Mouse (Mus musculus): ENCODE results near the gene Tmem126a. TPM values are rescaled to one million over a fixed set of nuclear protein-coding genes. Genes with fewer than 3 reads are reported as not detected.

The Tmem126a gene
- 3.2 and 9.4 TPM in 2 replicates for polyA plus RNA-seq (2012; ENCODE audit: insufficient read depth, low replicate concordance)

- peaks cover 5% of the 10 kb centered on the region for H3K27me3 ChIP-seq (replicated peaks)
- peaks cover 24% of the 10 kb centered on the region for H3K4me1 ChIP-seq
- peaks cover 27% of the 10 kb centered on the region for H3K36me3 ChIP-seq (replicated peaks; ENCODE audit: low read length)
- peak; percentile 87 for TF ChIP-seq FLI1 (IDR thresholded peaks at IDR 0.05; ENCODE audit: low read length)
- no peak for TF ChIP-seq GATA1 (IDR thresholded peaks at IDR 0.05; ENCODE audit: borderline replicate concordance, low read length)
- H3K4me3 ChIP-seq (replicated peaks): peak within 1 kb of the TSS; percentile 97
- no peaks in the 10 kb centered on the region for H3K9me3 ChIP-seq
Observed at GRCm38 (mm10) chr7:90456845-90457468, at the start of gene Tmem126a. Gene Tmem126a (minus strand): TSS chr7:90457229.

DNA sequence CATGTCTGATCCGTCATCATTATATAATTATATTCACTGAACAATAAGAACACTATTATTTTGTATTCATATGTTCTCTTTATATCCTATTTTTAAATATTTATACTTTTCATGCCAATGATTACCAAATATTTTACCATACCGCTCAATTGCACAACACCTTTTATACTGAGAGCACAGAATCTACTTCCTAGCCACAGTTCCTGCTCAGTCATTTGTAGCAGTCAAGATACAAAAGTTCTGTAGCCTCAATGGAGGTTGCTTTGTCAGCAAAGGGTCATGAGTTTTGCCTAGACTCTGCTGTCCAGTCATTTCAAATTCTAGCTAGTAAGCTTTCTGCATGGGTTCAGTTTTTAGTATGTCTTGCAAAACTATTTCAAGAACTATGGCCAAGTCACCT lies 25.6 kb upstream of the Tmem126a start:
- Histone ChIP-seq H3K36me3 (replicated peaks; ENCODE audit: low read length) (no peaks in the 10 kb centered on the region), H3K4me1 (no peaks in the 10 kb centered on the region), H3K4me3 (replicated peaks) (no peak overlapping the region), H3K9me3 (no peaks in the 10 kb centered on the region), H3K27me3 (replicated peaks) (no peaks in the 10 kb centered on the region)
- TF ChIP-seq FLI1 (IDR thresholded peaks at IDR 0.05; ENCODE audit: low read length): no peak

DNA sequence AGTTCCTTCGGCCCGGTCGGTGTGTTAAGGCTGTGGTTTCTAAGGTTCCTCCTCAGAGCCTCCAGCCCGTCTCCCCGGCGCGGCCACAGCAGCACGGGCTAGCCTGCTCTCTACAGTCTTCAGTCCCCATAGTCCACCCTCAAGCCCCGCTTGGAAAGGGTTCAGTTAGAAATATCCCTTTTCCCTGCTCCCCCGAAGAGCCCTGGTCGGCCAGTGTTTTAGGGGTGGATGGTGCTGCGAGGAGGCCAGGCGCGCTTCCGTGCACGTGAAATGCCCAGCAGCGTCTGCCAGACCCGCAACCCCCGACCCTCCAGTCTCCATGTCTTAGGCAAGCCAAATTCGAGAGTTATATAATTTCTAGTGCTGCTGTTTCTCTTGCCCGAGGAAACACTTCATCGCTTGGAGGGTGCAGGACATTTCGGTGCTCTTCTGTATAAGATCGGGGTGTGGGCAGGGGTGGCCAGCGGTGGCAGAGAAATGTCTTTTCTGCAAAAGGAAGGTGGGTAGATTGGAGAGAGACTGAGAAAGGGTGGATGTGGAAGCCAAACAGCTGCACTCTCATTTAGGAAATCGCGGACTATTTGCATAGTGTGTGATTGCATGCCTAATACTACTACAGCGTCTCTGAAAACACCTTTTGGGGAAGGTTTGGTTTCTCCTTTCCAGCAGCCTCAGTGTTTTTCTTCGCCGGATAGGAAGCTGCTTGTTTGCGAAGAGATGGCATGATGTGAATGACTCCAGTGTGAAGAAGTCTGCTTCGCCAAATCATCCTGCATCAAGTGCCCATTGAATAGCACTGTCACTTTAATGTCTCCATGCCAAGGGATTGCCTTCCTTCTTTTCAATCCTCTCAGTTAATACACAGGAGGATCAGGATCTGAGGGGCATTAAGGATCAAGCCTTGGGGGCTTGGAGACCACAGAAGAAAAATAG lies 19.6 kb upstream of the Tmem126a start, which contains the start of gene Dlg2:
Dlg2 (plus strand) TSS at position 360 of the 933 bp plus-strand sequence.
- TF ChIP-seq GATA1 (IDR thresholded peaks at IDR 0.05; ENCODE audit: borderline replicate concordance, low read length) (no peak), FLI1 (IDR thresholded peaks at IDR 0.05; ENCODE audit: low read length) (no peak)
- Histone ChIP-seq H3K9me3 (no peaks in the 10 kb centered on the region), H3K36me3 (replicated peaks; ENCODE audit: low read length) (peaks cover 12% of the 10 kb centered on the region), H3K27me3 (replicated peaks) (no peaks in the 10 kb centered on the region), H3K4me1 (peaks cover 28% of the 10 kb centered on the region), H3K4me3 (replicated peaks) (peak within 1 kb of the TSS; percentile 97)

- Histone ChIP-seq H3K36me3 (replicated peaks; ENCODE audit: low read length) (peaks cover 17% of the 10 kb centered on the region), H3K4me1 (peaks cover 28% of the 10 kb centered on the region), H3K27me3 (replicated peaks) (no peaks in the 10 kb centered on the region), H3K9me3 (no peaks in the 10 kb centered on the region), H3K4me3 (replicated peaks) (peak within 1 kb of the TSS; percentile 97)
- TF ChIP-seq FLI1 (IDR thresholded peaks at IDR 0.05; ENCODE audit: low read length) (no peak), GATA1 (IDR thresholded peaks at IDR 0.05; ENCODE audit: borderline replicate concordance, low read length) (no peak)
Observed at GRCm38 (mm10) chr7:90475793-90476312, 18.8 kb upstream of the Tmem126a start, which contains the start of gene Tmem126b. Gene Tmem126b (minus strand): TSS chr7:90476001.

GRCm38 (mm10) chr7:90473511-90473910 lies 16.5 kb upstream of the Tmem126a start:
- TF ChIP-seq FLI1 (IDR thresholded peaks at IDR 0.05; ENCODE audit: low read length) (no peak), GATA1 (IDR thresholded peaks at IDR 0.05; ENCODE audit: borderline replicate concordance, low read length) (no peak)
- H3K9me3 ChIP-seq: no peaks in the 10 kb centered on the region
- H3K4me3 ChIP-seq (replicated peaks): no peak overlapping the region
- no peaks in the 10 kb centered on the region for H3K27me3 ChIP-seq (replicated peaks)
- peaks cover 28% of the 10 kb centered on the region for H3K4me1 ChIP-seq
- H3K36me3 ChIP-seq (replicated peaks; ENCODE audit: low read length): peaks cover 40% of the 10 kb centered on the region

GRCm38 (mm10) chr7:90461441-90461840 lies 4.4 kb upstream of the Tmem126a start:
- Histone ChIP-seq H3K36me3 (replicated peaks; ENCODE audit: low read length) (no peaks in the 10 kb centered on the region), H3K4me3 (replicated peaks) (no peak overlapping the region), H3K27me3 (replicated peaks) (peaks cover 5% of the 10 kb centered on the region), H3K9me3 (no peaks in the 10 kb centered on the region), H3K4me1 (peaks cover 13% of the 10 kb centered on the region)
- TF ChIP-seq GATA1 (IDR thresholded peaks at IDR 0.05; ENCODE audit: borderline replicate concordance, low read length): no peak
- no peak for TF ChIP-seq FLI1 (IDR thresholded peaks at IDR 0.05; ENCODE audit: low read length)

- peaks cover 18% of the 10 kb centered on the region for H3K4me1 ChIP-seq
- TF ChIP-seq FLI1 (IDR thresholded peaks at IDR 0.05; ENCODE audit: low read length) (no peak), GATA1 (IDR thresholded peaks at IDR 0.05; ENCODE audit: borderline replicate concordance, low read length) (no peak)
- H3K27me3 ChIP-seq (replicated peaks): peaks cover 5% of the 10 kb centered on the region
Observed at GRCm38 (mm10) chr7:90460930-90461329, 3.9 kb upstream of the Tmem126a start.

GRCm38 (mm10) chr7:90460330-90460729 lies 3.3 kb upstream of the Tmem126a start:
- Histone ChIP-seq H3K27me3 (replicated peaks) (peaks cover 5% of the 10 kb centered on the region), H3K4me3 (replicated peaks) (no peak overlapping the region), H3K36me3 (replicated peaks; ENCODE audit: low read length) (no peaks in the 10 kb centered on the region), H3K4me1 (peaks cover 21% of the 10 kb centered on the region), H3K9me3 (no peaks in the 10 kb centered on the region)
- TF ChIP-seq GATA1 (IDR thresholded peaks at IDR 0.05; ENCODE audit: borderline replicate concordance, low read length) (no peak), FLI1 (IDR thresholded peaks at IDR 0.05; ENCODE audit: low read length) (no peak)

More at GRCm38 (mm10) chr7:90460930-90461329, 3.9 kb upstream of the Tmem126a start:
- H3K9me3 ChIP-seq: no peaks in the 10 kb centered on the region
- H3K36me3 ChIP-seq (replicated peaks; ENCODE audit: low read length): no peaks in the 10 kb centered on the region
- peak overlapping the region; percentile 56 for H3K4me3 ChIP-seq (replicated peaks)

GRCm38 (mm10) chr7:90457517-90457916 lies 488 bp upstream of the Tmem126a start:
- Histone ChIP-seq H3K9me3 (no peaks in the 10 kb centered on the region), H3K4me3 (replicated peaks) (peak overlapping the region; percentile 97), H3K27me3 (replicated peaks) (peaks cover 5% of the 10 kb centered on the region), H3K36me3 (replicated peaks; ENCODE audit: low read length) (peaks cover 21% of the 10 kb centered on the region), H3K4me1 (peaks cover 24% of the 10 kb centered on the region)
- TF ChIP-seq GATA1 (IDR thresholded peaks at IDR 0.05; ENCODE audit: borderline replicate concordance, low read length) (no peak), FLI1 (IDR thresholded peaks at IDR 0.05; ENCODE audit: low read length) (no peak)

Measured in megakaryocyte, embryonic 14.5 days (primary cell).